Mouse (Mus musculus): ENCODE data around the gene Clic6. TPM values are rescaled to one million over a fixed set of nuclear protein-coding genes. Genes with fewer than 3 reads are reported as not detected.

Gene Clic6
- total and polyA plus RNA-seq, 2 experiments from 2014 or later: 0.70 to 3.5 TPM

GRCm38 (mm10) chr16:92454002-92454401, 31.5 kb upstream of the Clic6 start:
- TF ChIP-seq CTCF (IDR thresholded peaks at IDR 0.05): no peak
- Histone ChIP-seq H3K4me2 (ENCODE audit: low read depth, low read length, poor library complexity, severe bottlenecking) (no peak overlapping the region), H3K4me3 (ENCODE audit: low read depth, low read length) (no peak overlapping the region), H3K27ac (ENCODE audit: low read depth, low read length) (no peak overlapping the region), H3K9me3 (ENCODE audit: low read length) (no peaks in the 10 kb centered on the region), H3K27me3 (ENCODE audit: insufficient read depth, low read length) (no peaks in the 10 kb centered on the region), H3K9ac (replicated peaks; ENCODE audit: low read length, poor library complexity, severe bottlenecking) (no peak overlapping the region), H3K4me1 (ENCODE audit: insufficient read depth, low read length) (no peaks in the 10 kb centered on the region), H3K36me3 (ENCODE audit: insufficient read depth, low read length) (peaks cover 23% of the 10 kb centered on the region)
- ATAC-seq (ENCODE audit: low FRiP score) (no peak), DNase-seq (ENCODE audit: low spot score) (no peak)
- WGBS: 81% methylated on average over 7 of the region's 7 CpGs

DNA sequence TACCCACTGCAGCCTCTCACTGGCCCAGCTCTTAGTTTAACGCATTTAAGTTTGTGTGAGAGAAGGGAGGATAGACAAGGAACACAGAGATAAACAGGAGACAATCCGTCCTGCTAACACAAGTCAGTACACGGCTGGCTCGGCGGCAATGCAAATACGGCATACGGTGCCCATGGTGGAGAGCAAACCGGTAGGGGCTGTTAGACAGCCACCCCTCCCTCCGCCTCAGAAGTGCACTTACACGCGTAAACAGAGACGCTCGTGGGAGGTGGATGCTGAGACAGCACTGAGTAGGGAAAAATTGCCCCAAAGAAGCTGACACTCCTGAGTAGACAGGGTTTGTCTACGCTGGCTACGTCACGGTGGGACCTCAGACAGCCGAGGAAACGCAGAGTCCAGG, 31.0 kb upstream of the Clic6 start:
- ATAC-seq (ENCODE audit: low FRiP score) (no peak), DNase-seq (ENCODE audit: low spot score) (no peak)
- no peak overlapping the region for H3K27ac ChIP-seq (ENCODE audit: low read depth, low read length)
- no peaks in the 10 kb centered on the region for H3K9me3 ChIP-seq (ENCODE audit: low read length)
- no peaks in the 10 kb centered on the region for H3K27me3 ChIP-seq (ENCODE audit: insufficient read depth, low read length)
- H3K4me2 ChIP-seq (ENCODE audit: low read depth, low read length, poor library complexity, severe bottlenecking): no peak overlapping the region
- WGBS: 94% methylated on average over 18 of the region's 18 CpGs
- peaks cover 21% of the 10 kb centered on the region for H3K36me3 ChIP-seq (ENCODE audit: insufficient read depth, low read length)
- H3K4me3 ChIP-seq (ENCODE audit: low read depth, low read length): no peak overlapping the region
- TF ChIP-seq CTCF (IDR thresholded peaks at IDR 0.05): no peak
- no peaks in the 10 kb centered on the region for H3K4me1 ChIP-seq (ENCODE audit: insufficient read depth, low read length)
- no peak overlapping the region for H3K9ac ChIP-seq (replicated peaks; ENCODE audit: low read length, poor library complexity, severe bottlenecking)

DNA sequence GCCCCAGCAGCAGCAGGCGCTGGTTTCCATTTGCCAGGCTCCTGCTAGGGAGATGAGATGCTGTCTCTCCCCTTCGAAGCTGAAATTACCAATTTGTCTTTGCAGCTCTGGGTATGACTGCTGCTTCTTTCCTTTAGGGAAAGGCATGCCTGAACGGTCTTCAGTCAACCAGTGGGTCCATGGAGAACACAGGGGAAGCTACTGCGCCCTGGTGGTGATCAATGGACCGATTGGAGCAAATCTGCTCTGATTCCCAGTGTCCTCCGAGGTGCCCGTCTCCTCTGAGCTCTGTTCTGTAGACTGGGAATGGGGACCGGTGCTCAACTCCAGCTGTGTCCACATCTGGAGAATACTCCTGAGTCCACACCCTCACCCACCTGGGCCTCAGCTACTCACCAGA, 30.0 kb upstream of the Clic6 start:
- Histone ChIP-seq H3K27ac (ENCODE audit: low read depth, low read length) (no peak overlapping the region), H3K27me3 (ENCODE audit: insufficient read depth, low read length) (no peaks in the 10 kb centered on the region), H3K36me3 (ENCODE audit: insufficient read depth, low read length) (peaks cover 16% of the 10 kb centered on the region), H3K9ac (replicated peaks; ENCODE audit: low read length, poor library complexity, severe bottlenecking) (no peak overlapping the region), H3K4me2 (ENCODE audit: low read depth, low read length, poor library complexity, severe bottlenecking) (no peak overlapping the region), H3K4me3 (ENCODE audit: low read depth, low read length) (no peak overlapping the region), H3K9me3 (ENCODE audit: low read length) (no peaks in the 10 kb centered on the region), H3K4me1 (ENCODE audit: insufficient read depth, low read length) (no peaks in the 10 kb centered on the region)
- no peak for DNase-seq (ENCODE audit: low spot score)
- peak; percentile 48 for TF ChIP-seq CTCF (IDR thresholded peaks at IDR 0.05)
- no peak for ATAC-seq (ENCODE audit: low FRiP score)
- WGBS: 62% methylated on average over 8 of the region's 8 CpGs

DNA sequence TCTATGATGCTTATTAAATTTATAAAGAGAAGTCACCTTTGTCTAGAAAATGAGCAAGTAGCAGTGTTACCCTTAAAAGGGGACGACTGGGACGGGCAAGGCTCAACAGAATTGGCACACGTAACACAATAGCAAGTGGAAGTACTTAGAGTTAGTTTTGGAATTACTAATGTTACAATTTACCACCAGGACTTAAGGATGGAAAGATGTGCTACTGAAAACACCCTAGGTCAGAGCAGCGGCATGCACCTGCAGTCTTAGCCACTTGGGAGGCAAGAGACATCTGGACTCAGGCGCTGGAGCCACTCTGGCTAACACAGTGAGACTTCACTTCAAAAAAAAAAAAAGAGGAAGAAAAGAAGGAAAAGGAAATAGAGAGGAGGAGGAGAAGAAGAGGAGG, 29.6 kb upstream of the Clic6 start:
- ATAC-seq (ENCODE audit: low FRiP score) (no peak), DNase-seq (ENCODE audit: low spot score) (no peak)
- Histone ChIP-seq H3K27me3 (ENCODE audit: insufficient read depth, low read length) (no peaks in the 10 kb centered on the region), H3K9ac (replicated peaks; ENCODE audit: low read length, poor library complexity, severe bottlenecking) (no peak overlapping the region), H3K36me3 (ENCODE audit: insufficient read depth, low read length) (peaks cover 14% of the 10 kb centered on the region), H3K9me3 (ENCODE audit: low read length) (no peaks in the 10 kb centered on the region), H3K27ac (ENCODE audit: low read depth, low read length) (no peak overlapping the region), H3K4me1 (ENCODE audit: insufficient read depth, low read length) (no peaks in the 10 kb centered on the region), H3K4me2 (ENCODE audit: low read depth, low read length, poor library complexity, severe bottlenecking) (no peak overlapping the region), H3K4me3 (ENCODE audit: low read depth, low read length) (no peak overlapping the region)
- no peak for TF ChIP-seq CTCF (IDR thresholded peaks at IDR 0.05)
- WGBS: 95% methylated on average over 5 of the region's 5 CpGs

GRCm38 (mm10) chr16:92457594-92457993, 27.9 kb upstream of the Clic6 start:
- no peaks in the 10 kb centered on the region for H3K9me3 ChIP-seq (ENCODE audit: low read length)
- H3K36me3 ChIP-seq (ENCODE audit: insufficient read depth, low read length): peaks cover 8% of the 10 kb centered on the region
- no peak overlapping the region for H3K4me3 ChIP-seq (ENCODE audit: low read depth, low read length)
- peak; percentile 27; the same call in 1 of the 2 replicates for ATAC-seq (ENCODE audit: low FRiP score)
- DNase-seq (ENCODE audit: low spot score): peak; percentile 87
- H3K27me3 ChIP-seq (ENCODE audit: insufficient read depth, low read length): no peaks in the 10 kb centered on the region
- no peak overlapping the region for H3K9ac ChIP-seq (replicated peaks; ENCODE audit: low read length, poor library complexity, severe bottlenecking)
- WGBS: 15% methylated on average over 7 of the region's 7 CpGs
- H3K4me2 ChIP-seq (ENCODE audit: low read depth, low read length, poor library complexity, severe bottlenecking): no peak overlapping the region
- H3K4me1 ChIP-seq (ENCODE audit: insufficient read depth, low read length): no peaks in the 10 kb centered on the region
- TF ChIP-seq CTCF (IDR thresholded peaks at IDR 0.05): peak; percentile 98
- H3K27ac ChIP-seq (ENCODE audit: low read depth, low read length): no peak overlapping the region

GRCm38 (mm10) chr16:92461412-92461811, 24.1 kb upstream of the Clic6 start:
- Histone ChIP-seq H3K9me3 (ENCODE audit: low read length) (no peaks in the 10 kb centered on the region), H3K9ac (replicated peaks; ENCODE audit: low read length, poor library complexity, severe bottlenecking) (no peak overlapping the region), H3K4me3 (ENCODE audit: low read depth, low read length) (no peak overlapping the region), H3K4me2 (ENCODE audit: low read depth, low read length, poor library complexity, severe bottlenecking) (no peak overlapping the region), H3K36me3 (ENCODE audit: insufficient read depth, low read length) (no peaks in the 10 kb centered on the region), H3K4me1 (ENCODE audit: insufficient read depth, low read length) (peaks cover 14% of the 10 kb centered on the region), H3K27me3 (ENCODE audit: insufficient read depth, low read length) (no peaks in the 10 kb centered on the region), H3K27ac (ENCODE audit: low read depth, low read length) (no peak overlapping the region)
- DNase-seq (ENCODE audit: low spot score): no peak
- no peak for ATAC-seq (ENCODE audit: low FRiP score)
- TF ChIP-seq CTCF (IDR thresholded peaks at IDR 0.05): no peak
- 73% methylated on average over 6 of the region's 6 CpGs for WGBS

Data from midbrain, postnatal 0 days (tissue).